Mouse (Mus musculus) kidney, adult 2 months (tissue): Measurements from ENCODE around the gene Rilpl1.

ENCODE experiments used
- CTCF ChIP-seq: fragments of 200-500 bp; conservative IDR thresholded peaks from 2 replicates; pipeline ENCODE4 v1.5.1; 2011; ENCODE audit warnings: low read depth, mild to moderate bottlenecking, control low read depth, low read length, moderate library complexity, mixed read lengths; ENCODE audit not compliant: insufficient read depth, insufficient read length
- POLR2A ChIP-seq: fragments of 200-500 bp; IDR thresholded peaks from one replicate; pipeline ENCODE4 v1.6.1; 2011; ENCODE audit warnings: low read depth, low read length, control low read depth

GRCm38 (mm10) chr5:124535016-124535415 lies 3.8 kb upstream of the Rilpl1 start:
- TF ChIP-seq CTCF: no peak
- TF ChIP-seq POLR2A: no peak
